Mouse (Mus musculus): Measurements from ENCODE around the gene Ofcc1. TPM values are rescaled to one million over a fixed set of nuclear protein-coding genes. Genes with fewer than 3 reads are reported as not detected.

Ofcc1 gene
- polyA plus RNA-seq (2016; fragmentation: Nextera tagmentation; extraction: Ambion mirVana) = not detected in 2 replicates

DNA sequence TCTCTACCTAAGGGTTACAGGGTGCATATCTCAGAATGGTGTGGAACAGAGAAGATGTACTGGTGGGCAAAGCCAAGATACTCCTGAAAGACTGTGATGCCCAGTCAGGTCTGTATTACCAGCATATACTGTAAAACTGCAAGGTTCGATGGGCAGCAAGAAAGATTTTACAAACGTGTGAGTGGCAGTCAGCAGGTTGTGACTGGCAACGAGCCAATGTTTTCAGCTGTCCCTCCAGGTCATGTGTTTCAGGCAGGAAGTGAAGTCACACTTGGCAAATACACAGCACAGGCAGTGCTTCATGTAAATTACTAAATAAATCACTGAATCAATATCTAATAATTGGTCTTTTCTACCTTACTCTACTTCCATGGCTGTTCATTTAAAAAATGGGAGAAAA, at the start of gene Ofcc1:
Gene Ofcc1, minus strand, starts transcription at position 163 of the 400 bp plus-strand sequence.
- H3K36me3 ChIP-seq = no peaks in the 10 kb centered on the region
- no peaks in the 10 kb centered on the region for H3K9me3 ChIP-seq (replicated peaks)
- no peak within 1 kb of the TSS for H3K9ac ChIP-seq
- no peak for ATAC-seq
- no peak within 1 kb of the TSS for H3K4me2 ChIP-seq
- no peak within 1 kb of the TSS for H3K27ac ChIP-seq
- WGBS (ENCODE audit: insufficient replicate concordance) = 43% methylated on average over 3 of the region's 3 CpGs
- H3K4me3 ChIP-seq = no peak within 1 kb of the TSS
- H3K4me1 ChIP-seq = no peaks in the 10 kb centered on the region
- no peaks in the 10 kb centered on the region for H3K27me3 ChIP-seq (replicated peaks)

DNA sequence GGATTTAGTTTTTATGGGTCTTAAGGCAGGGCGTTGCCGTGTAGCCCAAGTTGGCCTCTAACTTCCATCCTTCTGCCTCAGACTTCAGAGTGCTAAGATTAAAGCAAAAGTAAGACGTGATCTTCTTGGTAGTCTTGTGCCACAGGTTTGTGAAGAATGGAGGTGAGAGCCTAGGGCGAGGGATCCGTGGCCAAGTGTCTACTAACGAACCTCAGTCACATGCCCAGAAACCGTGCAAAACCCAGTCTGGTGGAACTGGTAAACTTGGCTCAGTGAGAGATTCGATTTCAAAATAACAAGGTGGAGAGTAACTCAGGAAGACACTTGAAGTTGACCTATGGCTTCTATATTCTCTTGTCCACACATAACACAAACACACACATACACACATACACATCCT, 28.9 kb upstream of the Ofcc1 start:
- WGBS (ENCODE audit: insufficient replicate concordance) = 74% methylated on average over 8 of the region's 8 CpGs
- Histone ChIP-seq H3K27ac (no peak overlapping the region), H3K4me1 (no peaks in the 10 kb centered on the region), H3K9me3 (replicated peaks) (no peaks in the 10 kb centered on the region), H3K36me3 (no peaks in the 10 kb centered on the region), H3K4me2 (no peak overlapping the region), H3K4me3 (no peak overlapping the region), H3K9ac (no peak overlapping the region), H3K27me3 (replicated peaks) (no peaks in the 10 kb centered on the region)
- ATAC-seq = no peak

DNA sequence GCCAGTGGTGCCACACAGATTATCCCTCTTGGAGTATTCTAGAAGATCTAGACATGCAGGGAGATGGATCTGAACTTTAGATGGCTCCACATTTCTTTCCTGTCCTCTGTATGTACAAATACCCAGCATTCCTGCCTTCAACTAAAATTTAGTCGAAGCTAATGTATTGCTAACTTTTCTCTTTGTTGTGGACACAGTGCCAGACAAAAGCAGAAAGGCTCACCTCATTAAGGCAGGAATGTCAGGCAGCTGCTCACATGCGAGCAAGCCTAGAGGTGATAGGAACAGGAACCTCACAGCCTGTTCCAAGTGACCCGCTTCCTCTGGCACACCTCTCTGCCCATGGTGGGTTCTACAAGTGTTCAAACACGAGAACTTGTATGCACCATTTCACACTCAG, 26.2 kb upstream of the Ofcc1 start:
- no peak overlapping the region for H3K27ac ChIP-seq
- H3K36me3 ChIP-seq = no peaks in the 10 kb centered on the region
- H3K9ac ChIP-seq = no peak overlapping the region
- 47% methylated on average over 4 of the region's 4 CpGs for WGBS (ENCODE audit: insufficient replicate concordance)
- ATAC-seq = no peak
- no peaks in the 10 kb centered on the region for H3K27me3 ChIP-seq (replicated peaks)
- H3K4me3 ChIP-seq = no peak overlapping the region
- H3K4me2 ChIP-seq = no peak overlapping the region
- no peaks in the 10 kb centered on the region for H3K4me1 ChIP-seq
- H3K9me3 ChIP-seq (replicated peaks) = no peaks in the 10 kb centered on the region

DNA sequence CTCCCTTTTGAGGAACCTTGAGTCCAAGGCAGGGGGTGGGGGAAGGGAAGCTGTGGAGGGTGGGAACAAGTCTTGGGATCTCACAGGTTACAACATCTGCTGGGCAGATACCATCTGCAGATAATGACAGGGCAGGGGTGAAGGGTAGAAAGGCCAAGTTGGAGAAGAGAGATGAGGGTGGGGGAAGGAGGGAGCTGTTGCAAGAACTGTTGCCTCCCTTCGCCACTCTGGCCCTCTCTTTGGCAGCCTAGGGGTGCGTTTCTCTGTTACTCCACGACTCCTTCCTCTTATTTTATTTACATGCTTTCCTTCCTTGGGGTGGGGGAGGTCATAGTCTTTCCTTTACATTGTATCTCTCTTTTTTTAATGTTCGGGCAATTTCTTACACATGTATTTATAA, 23.7 kb upstream of the Ofcc1 start:
- WGBS (ENCODE audit: insufficient replicate concordance) = 54% methylated on average over 4 of the region's 4 CpGs

DNA sequence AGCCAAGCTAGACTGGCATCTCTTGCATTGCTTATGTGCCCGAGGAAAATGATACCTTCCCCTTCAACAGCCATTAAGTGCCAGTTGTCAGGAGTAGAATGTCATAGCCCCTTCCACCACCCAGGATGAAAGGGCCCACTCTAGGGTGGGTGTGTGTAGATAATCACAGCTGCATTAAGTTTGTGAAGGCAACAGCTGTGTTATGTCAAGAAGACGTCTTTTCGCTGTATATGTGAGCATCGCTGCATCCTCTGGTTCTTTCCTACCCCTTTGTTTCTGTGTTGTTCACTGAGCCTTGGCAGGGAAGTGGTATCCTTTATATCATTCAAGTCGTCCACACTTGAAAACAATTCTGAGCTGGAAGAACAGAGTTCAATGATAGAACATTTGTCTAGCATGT, 15.5 kb upstream of the Ofcc1 start:
- no peaks in the 10 kb centered on the region for H3K27me3 ChIP-seq (replicated peaks)
- ATAC-seq = no peak
- H3K4me2 ChIP-seq = no peak overlapping the region
- H3K9me3 ChIP-seq (replicated peaks) = no peaks in the 10 kb centered on the region
- H3K4me3 ChIP-seq = no peak overlapping the region
- WGBS (ENCODE audit: insufficient replicate concordance) = 71% methylated on average over 5 of the region's 5 CpGs
- H3K9ac ChIP-seq = no peak overlapping the region
- no peaks in the 10 kb centered on the region for H3K36me3 ChIP-seq
- H3K27ac ChIP-seq = no peak overlapping the region
- no peaks in the 10 kb centered on the region for H3K4me1 ChIP-seq

More for the DNA sequence above, 23.7 kb upstream of the Ofcc1 start:
- ATAC-seq = no peak
- no peak overlapping the region for H3K4me3 ChIP-seq
- no peaks in the 10 kb centered on the region for H3K27me3 ChIP-seq (replicated peaks)
- H3K36me3 ChIP-seq = no peaks in the 10 kb centered on the region
- H3K27ac ChIP-seq = no peak overlapping the region
- no peak overlapping the region for H3K9ac ChIP-seq
- no peaks in the 10 kb centered on the region for H3K4me1 ChIP-seq
- no peaks in the 10 kb centered on the region for H3K9me3 ChIP-seq (replicated peaks)
- H3K4me2 ChIP-seq = no peak overlapping the region

DNA sequence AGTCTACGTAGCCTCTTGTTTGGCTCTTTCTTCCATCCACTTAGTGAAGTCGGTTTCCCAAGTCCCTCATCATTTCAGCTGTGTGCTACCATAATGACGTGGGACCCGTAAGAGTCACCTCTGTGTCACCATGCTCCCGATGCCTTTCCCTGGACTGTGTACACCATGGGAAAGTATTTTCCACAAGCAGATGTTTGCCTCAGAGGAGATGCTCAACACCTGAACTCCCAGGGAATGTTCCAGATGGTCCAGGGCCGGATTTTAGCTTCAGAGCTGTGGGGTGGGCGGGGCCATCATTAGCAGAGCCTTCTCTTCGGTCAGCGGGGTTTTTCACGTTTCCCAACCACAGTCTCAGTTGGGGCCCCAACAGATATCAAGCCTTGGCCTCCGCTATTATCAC, 5.5 kb upstream of the Ofcc1 start:
- 58% methylated on average over 11 of the region's 11 CpGs for WGBS (ENCODE audit: insufficient replicate concordance)
- Histone ChIP-seq H3K36me3 (no peaks in the 10 kb centered on the region), H3K27ac (no peak overlapping the region), H3K9ac (no peak overlapping the region), H3K27me3 (replicated peaks) (no peaks in the 10 kb centered on the region), H3K4me3 (no peak overlapping the region), H3K9me3 (replicated peaks) (no peaks in the 10 kb centered on the region), H3K4me2 (no peak overlapping the region), H3K4me1 (no peaks in the 10 kb centered on the region)
- no peak for ATAC-seq

DNA sequence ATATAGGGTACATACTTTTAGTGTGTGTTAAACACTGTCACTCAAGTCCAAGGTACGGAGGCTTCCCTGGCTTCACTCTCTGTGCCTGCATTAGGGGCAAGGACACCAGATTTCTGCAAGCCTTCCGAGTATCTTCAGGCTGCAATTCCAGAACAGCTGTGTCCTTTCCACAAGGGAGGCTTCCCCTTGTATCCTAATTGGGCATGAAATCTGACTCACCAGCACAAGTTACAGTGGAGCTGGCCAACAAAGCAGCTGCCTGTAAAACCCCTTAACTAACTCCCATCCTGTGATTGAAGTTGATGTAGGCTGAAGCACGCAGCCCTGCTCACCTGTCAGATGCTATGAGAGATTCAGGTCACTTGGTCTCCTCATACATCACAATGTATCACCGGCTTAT, 3.6 kb upstream of the Ofcc1 start:
- Histone ChIP-seq H3K4me3 (no peak overlapping the region), H3K36me3 (no peaks in the 10 kb centered on the region), H3K9me3 (replicated peaks) (no peaks in the 10 kb centered on the region), H3K4me2 (no peak overlapping the region), H3K27ac (no peak overlapping the region), H3K27me3 (replicated peaks) (no peaks in the 10 kb centered on the region), H3K9ac (no peak overlapping the region), H3K4me1 (no peaks in the 10 kb centered on the region)
- no peak for ATAC-seq
- 58% methylated on average over 4 of the region's 4 CpGs for WGBS (ENCODE audit: insufficient replicate concordance)

DNA sequence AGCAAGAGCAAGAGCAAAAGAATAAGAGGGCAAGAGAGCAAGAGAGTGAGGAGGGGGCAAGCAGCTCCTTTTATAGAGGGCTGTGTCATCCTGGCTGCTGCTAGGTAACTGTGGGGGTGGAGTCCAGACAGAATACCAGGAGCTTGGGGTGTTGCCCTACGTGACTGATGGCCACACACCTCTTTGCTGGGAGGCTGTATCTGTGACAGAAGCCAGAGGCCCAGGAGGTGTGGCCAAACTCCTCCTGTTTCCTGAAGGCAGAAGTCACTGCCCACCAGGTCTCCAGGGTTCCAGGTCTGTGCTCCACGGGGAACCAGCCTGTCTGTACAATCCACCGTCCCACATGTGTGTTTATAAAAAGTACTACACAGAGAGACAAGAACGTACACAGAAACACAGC, 558 bp downstream of the Ofcc1 start:
- Histone ChIP-seq H3K27ac (no peak overlapping the region), H3K4me2 (no peak overlapping the region)
- no peak for ATAC-seq

DNA sequence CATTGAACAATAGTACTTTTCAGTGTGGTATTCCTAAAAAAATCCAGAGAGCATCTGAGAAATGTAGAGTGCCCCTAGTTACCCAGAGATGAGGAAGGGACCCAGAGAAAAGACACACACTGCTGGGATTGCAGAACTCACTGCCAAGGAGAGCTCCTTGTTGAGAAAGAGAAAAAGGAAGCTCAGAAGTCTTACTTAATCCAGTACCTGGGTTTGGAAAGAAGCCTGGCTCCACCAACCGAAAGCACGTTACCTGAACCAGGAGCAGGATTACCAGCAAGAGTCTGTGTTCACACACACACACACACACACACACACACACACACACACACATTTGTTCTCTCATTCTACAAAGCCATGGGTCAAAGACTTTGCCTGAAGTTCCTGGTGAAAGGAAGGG, 14.2 kb downstream of the Ofcc1 start:
- H3K27me3 ChIP-seq (replicated peaks) = no peaks in the 10 kb centered on the region
- 83% methylated on average over 2 of the region's 2 CpGs for WGBS (ENCODE audit: insufficient replicate concordance)
- H3K27ac ChIP-seq = no peak overlapping the region
- no peaks in the 10 kb centered on the region for H3K4me1 ChIP-seq
- no peak overlapping the region for H3K4me3 ChIP-seq
- ATAC-seq = no peak
- no peaks in the 10 kb centered on the region for H3K9me3 ChIP-seq (replicated peaks)
- H3K4me2 ChIP-seq = no peak overlapping the region
- no peak overlapping the region for H3K9ac ChIP-seq
- H3K36me3 ChIP-seq = no peaks in the 10 kb centered on the region

More for the DNA sequence above, 558 bp downstream of the Ofcc1 start:
- H3K9ac ChIP-seq = no peak overlapping the region
- no peaks in the 10 kb centered on the region for H3K9me3 ChIP-seq (replicated peaks)
- no peak overlapping the region for H3K4me3 ChIP-seq
- H3K36me3 ChIP-seq = no peaks in the 10 kb centered on the region
- WGBS (ENCODE audit: insufficient replicate concordance) = 42% methylated on average over 4 of the region's 4 CpGs
- no peaks in the 10 kb centered on the region for H3K27me3 ChIP-seq (replicated peaks)
- H3K4me1 ChIP-seq = no peaks in the 10 kb centered on the region

DNA sequence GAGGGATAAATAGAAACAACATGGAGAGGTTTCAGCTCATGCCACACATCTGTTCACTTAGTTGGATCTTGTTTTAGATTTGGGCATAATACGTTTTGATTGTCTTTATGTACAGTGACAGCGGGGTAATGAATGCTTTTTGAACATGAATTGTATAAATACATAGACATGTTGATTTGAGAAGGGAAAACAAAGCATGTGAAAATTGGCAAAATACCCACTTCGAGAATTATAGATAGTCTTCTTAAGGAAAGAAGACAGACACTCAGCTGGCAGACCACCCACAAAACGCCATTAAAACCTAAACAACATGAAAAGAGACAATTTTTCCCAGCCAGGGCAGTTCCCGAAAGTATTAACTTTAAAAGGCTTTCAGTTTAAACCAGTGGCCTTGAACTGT, 37.9 kb downstream of the Ofcc1 start:
- no peaks in the 10 kb centered on the region for H3K9me3 ChIP-seq (replicated peaks)
- no peak overlapping the region for H3K4me2 ChIP-seq
- no peak overlapping the region for H3K9ac ChIP-seq
- no peak for ATAC-seq
- H3K4me3 ChIP-seq = no peak overlapping the region
- H3K27ac ChIP-seq = no peak overlapping the region
- 74% methylated on average over 5 of the region's 5 CpGs for WGBS (ENCODE audit: insufficient replicate concordance)
- no peaks in the 10 kb centered on the region for H3K4me1 ChIP-seq
- no peaks in the 10 kb centered on the region for H3K27me3 ChIP-seq (replicated peaks)
- no peaks in the 10 kb centered on the region for H3K36me3 ChIP-seq

DNA sequence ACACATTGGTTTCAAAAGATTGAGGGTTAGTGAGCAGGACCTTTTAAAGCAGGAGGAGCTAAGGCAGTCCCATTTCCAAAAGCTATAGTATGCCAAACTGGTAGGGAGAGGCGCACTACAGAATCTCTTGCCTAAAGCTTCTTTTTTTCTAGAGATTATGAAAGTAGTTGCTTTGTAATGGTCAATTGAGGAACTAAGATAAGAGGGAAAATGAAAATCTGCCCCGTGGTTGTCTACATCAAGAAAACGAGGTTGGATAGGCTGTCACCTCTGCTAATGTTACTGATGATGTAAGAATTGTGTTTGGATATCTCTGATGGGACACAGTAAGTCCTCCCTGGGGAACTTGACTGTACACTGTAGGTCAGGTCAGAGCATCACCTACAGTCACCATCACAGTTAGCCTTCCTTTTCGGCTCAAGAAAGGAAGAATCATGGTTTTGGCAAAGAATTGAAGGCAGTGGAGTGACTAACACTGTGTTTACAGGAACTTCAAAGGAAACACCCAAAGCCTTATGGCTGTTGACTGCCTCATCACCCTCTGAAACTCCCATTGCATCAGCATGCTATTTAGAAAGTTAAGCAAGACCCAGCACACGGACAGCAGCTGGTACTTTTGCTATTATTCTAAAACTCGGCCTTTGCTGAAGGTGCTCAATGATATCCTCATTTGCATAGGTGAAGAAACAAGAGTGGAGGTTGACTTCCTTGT, 40.3 kb downstream of the Ofcc1 start:
- Histone ChIP-seq H3K4me3 (no peak overlapping the region), H3K9ac (no peak overlapping the region), H3K4me2 (no peak overlapping the region), H3K9me3 (replicated peaks) (no peaks in the 10 kb centered on the region), H3K36me3 (no peaks in the 10 kb centered on the region), H3K27me3 (replicated peaks) (no peaks in the 10 kb centered on the region), H3K4me1 (no peaks in the 10 kb centered on the region), H3K27ac (no peak overlapping the region)
- 45% methylated on average over 6 of the region's 6 CpGs for WGBS (ENCODE audit: insufficient replicate concordance)
- ATAC-seq = no peak

DNA sequence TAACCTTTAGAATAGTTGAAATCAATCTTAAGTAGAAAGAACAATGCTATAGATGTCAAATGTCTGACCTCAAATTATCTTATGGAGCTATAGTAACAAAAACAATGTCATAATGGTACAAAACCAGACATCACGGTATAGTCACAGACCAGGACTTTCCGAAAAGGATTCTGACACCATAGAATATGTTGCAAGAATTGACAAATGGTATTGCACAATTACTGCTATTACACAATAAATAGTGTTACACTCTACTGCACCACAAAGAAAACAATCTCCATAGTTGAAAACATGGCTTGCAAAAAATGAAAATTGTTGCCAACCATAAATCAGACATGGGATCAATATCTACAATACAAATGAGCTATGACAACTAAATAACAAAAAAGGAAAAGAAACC, 43.5 kb downstream of the Ofcc1 start:
- Histone ChIP-seq H3K27me3 (replicated peaks) (no peaks in the 10 kb centered on the region), H3K4me3 (no peak overlapping the region), H3K4me1 (no peaks in the 10 kb centered on the region), H3K9me3 (replicated peaks) (no peaks in the 10 kb centered on the region), H3K9ac (no peak overlapping the region), H3K4me2 (no peak overlapping the region), H3K27ac (no peak overlapping the region), H3K36me3 (no peaks in the 10 kb centered on the region)
- WGBS (ENCODE audit: insufficient replicate concordance) = 70% methylated on average over 2 of the region's 2 CpGs
- no peak for ATAC-seq

DNA sequence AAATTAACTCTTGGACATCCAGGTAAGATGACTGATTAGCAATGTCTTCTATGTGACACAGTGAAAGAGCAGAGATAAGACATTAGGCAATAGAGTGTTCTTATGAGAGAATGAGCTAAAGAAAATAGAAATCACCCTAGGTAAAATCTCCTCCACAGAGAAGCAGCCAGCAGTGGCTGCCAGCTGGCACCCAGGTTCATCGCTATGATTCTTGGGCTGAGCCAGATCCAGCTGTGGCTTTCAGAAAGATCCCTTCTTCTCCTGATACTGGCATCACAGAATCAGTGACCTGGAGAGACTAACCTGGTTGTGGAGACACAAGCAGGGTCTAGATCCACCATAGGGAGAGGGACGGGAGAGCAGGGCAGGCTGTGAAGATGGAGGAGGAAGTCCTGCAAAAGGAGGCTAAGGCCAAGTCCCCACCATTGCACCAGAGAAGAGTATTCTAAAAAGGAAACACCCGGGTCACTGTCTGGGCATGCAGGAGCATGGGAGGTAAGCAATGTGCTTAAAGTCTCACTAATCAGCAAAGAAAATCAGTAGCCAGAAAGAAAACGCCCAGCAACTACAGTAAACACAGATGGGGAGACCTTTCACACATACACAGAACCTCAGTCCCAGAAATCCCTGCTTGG, 46.0 kb downstream of the Ofcc1 start:
- Histone ChIP-seq H3K9me3 (replicated peaks) (no peaks in the 10 kb centered on the region), H3K4me3 (no peak overlapping the region), H3K36me3 (no peaks in the 10 kb centered on the region), H3K27ac (no peak overlapping the region), H3K4me2 (no peak overlapping the region), H3K27me3 (replicated peaks) (no peaks in the 10 kb centered on the region), H3K9ac (no peak overlapping the region), H3K4me1 (no peaks in the 10 kb centered on the region)
- 59% methylated on average over 4 of the region's 4 CpGs for WGBS (ENCODE audit: insufficient replicate concordance)
- ATAC-seq = no peak

All from liver, embryonic 12.5 days (tissue).